Mouse (Mus musculus) left cerebral cortex, adult 2 months (tissue): ENCODE results near the gene H2-Ke6. TPM values are rescaled to one million over a fixed set of nuclear protein-coding genes. Genes with fewer than 3 reads are reported as not detected.

Source experiments
- DNase-seq, 2 experiments: peaks; one replicate each; pipeline ENCODE4 v3.0.0; 2021 to 2022; ENCODE audit warnings: low spot score in 2 of 2, mixed read lengths in 1 of 2; ENCODE audit errors: extremely low spot score in 1 of 2
- H3K27ac ChIP-seq: fragments of 200-600 bp; 2 replicates; pipeline ENCODE4 v1.8.1; 2022
- H3K4me3 ChIP-seq: fragments of 200-600 bp; 2 replicates; pipeline ENCODE4 v1.8.1; 2022
- CTCF ChIP-seq: fragments of 200-600 bp; IDR thresholded peaks from 2 replicates; pipeline ENCODE4 v1.8.1; 2022; ENCODE audit warnings: antibody characterized with exemption, mild to moderate bottlenecking, moderate library complexity
- intact Hi-C: fragments of 180-260 bp; cut with DNase I; formaldehyde crosslinking; loops from one replicate; pipeline ENCODE4 v1.15.1; 2025
- total RNA-seq, 2 experiments: library from RNA; stranded (reverse); gene quantifications; 2 replicates each; pipeline ENCODE4 v1.2.3; 2021

Gene H2-Ke6
- total RNA-seq, 2 experiments from 2014 or later: 34.4 to 41.2 TPM

GRCm38 (mm10) chr17:34028501-34029149 lies 765 bp upstream of the H2-Ke6 start:
- Histone ChIP-seq H3K4me3 (no peak overlapping the region), H3K27ac (no peak overlapping the region)
- TF ChIP-seq CTCF: no peak
- no peak for DNase-seq
- intact Hi-C loops: no loop called here

GRCm38 (mm10) chr17:34026917-34027655 lies 774 bp downstream of the H2-Ke6 start:
- H3K27ac ChIP-seq: peak overlapping the region; percentile 76
- H3K4me3 ChIP-seq: peak overlapping the region; percentile 73
- no peak for TF ChIP-seq CTCF
- DNase-seq: no peak
- intact Hi-C loops: no loop called here

- DNase-seq: no peak
- Histone ChIP-seq H3K27ac (no peak overlapping the region), H3K4me3 (no peak overlapping the region)
- no peak for TF ChIP-seq CTCF
- intact Hi-C loops: no loop called here
Measured at GRCm38 (mm10) chr17:34026221-34026620, 1.6 kb downstream of the H2-Ke6 start.

DNA sequence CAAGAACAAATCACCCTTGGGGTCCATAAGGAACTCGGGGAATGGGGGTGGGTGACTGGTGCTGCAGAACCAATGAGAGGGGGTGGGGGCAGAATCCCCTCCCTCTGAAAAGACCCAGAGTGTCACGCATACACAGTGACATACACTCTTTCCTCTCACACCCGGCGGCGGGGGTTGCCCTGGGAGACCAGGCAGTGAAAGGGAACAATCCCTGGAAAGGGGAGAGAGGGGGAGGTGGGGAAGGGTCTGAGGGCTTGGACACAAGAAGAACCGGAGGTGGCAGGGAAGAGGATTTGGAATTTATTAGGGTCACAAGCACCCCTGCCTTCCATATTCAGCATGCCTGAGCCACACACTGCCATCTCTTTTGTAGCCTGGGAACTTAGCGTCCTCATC lies 2.1 kb downstream of the H2-Ke6 start:
- DNase-seq: no peak
- no peak overlapping the region for H3K27ac ChIP-seq
- intact Hi-C loops: no loop called here
- H3K4me3 ChIP-seq: no peak overlapping the region
- no peak for TF ChIP-seq CTCF

GRCm38 (mm10) chr17:34024861-34025755 lies 2.8 kb downstream of the H2-Ke6 start:
- no peak for TF ChIP-seq CTCF
- intact Hi-C loops: no loop called here

DNA sequence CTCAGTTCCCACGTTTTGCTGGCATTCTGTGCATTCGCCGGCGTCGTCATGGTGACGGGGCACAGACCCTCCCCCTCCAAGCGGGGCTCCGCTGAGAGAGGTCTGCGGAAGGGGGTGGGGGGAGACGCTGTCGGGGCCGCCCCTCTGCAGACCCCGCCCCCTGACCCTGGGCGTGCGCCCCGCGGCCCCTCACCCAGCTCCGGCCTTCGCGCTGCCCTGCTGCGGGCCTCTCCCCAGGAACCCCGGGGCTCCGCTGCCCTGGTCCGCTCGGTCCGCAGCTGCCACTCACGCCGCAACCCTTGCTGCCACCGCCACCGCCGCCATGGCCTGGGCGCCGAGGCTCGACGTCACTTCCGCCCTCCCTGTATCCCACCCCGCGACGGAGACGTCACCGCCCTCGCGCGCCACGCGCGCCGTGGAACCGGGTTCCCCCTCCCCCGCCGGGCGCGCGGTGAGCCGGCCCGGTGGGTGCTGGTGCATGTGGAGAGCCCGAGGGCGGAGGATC lies 3.5 kb downstream of the H2-Ke6 start, which contains the start of gene Ring1:
Gene Ring1, minus strand, starts transcription at position 364 of the 505 bp plus-strand sequence.
- peak; percentile 90 to 93 for DNase-seq
- TF ChIP-seq CTCF: no peak
- Histone ChIP-seq H3K27ac (peak within 1 kb of the TSS; percentile 99), H3K4me3 (peak within 1 kb of the TSS; percentile 95)
- intact Hi-C loops: no loop called here

More at GRCm38 (mm10) chr17:34024861-34025755, 2.8 kb downstream of the H2-Ke6 start:
- no peak for DNase-seq
- peak overlapping the region; percentile 95 for H3K4me3 ChIP-seq
- H3K27ac ChIP-seq: peak overlapping the region; percentile 99

DNA sequence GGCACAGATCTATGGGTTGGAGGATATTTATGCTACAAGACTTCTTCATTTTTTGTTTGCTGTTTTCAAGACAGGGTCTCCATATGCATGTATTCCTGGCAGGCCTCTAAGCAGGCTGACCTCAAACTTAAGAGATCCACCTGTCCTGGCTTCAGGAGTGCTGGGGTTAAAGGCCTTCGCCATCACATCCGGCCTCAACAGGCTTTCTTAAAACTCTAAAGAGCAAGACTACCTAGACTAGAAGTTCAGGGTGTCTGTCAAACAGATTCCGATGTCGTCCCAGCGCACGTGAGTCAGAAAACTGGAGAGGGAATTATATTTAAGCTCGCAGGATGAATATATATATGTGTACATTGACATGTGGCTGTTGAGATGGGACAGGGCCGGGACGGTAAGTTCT lies 4.2 kb downstream of the H2-Ke6 start:
- H3K27ac ChIP-seq: peak overlapping the region; percentile 99
- peak overlapping the region; percentile 95 for H3K4me3 ChIP-seq
- TF ChIP-seq CTCF: no peak
- intact Hi-C loops: no loop called here
- DNase-seq: no peak

DNA sequence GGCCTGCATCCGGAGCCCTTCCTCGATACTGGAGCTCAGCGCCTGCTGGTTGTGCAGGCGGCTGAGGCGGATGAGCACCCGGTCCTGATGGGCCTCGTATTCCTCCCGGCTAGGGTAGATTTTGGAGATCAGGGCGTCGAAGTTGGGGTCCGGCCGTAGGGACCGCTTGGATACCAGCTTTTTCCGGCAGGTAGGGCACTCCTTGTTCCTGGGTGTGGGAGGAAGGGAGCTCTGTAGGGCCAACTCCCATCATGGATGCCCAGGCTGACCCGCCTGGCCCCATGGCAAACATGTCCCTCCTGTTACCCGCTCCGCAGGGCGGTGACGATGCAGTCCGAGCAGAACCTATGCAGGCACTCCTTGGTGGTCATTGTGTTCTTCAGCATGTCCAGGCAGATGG lies 4.9 kb downstream of the H2-Ke6 start:
- Histone ChIP-seq H3K4me3 (no peak overlapping the region), H3K27ac (no peak overlapping the region)
- no peak for DNase-seq
- TF ChIP-seq CTCF: no peak
- intact Hi-C loops: no loop called here

DNA sequence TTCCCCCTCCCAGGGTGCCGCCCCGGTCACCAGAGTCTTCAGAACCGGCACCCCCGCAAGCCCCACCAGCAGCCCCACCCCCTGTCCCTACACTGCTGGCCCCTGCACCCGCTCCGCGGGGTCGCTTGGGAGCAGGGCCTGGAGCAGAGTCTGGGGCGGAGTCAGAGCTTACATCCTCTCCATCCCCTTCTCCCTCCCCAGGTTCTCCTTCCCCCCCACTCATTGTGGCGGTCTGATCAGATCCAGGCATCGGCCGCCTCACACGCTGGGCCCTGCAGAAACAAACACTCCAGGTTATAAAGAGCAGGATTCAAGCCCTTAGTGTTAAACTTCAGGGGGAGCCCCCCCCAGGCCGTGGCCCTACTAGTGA lies 5.5 kb downstream of the H2-Ke6 start:
- no peak overlapping the region for H3K27ac ChIP-seq
- no peak for TF ChIP-seq CTCF
- intact Hi-C loops: no loop called here
- no peak for DNase-seq
- no peak overlapping the region for H3K4me3 ChIP-seq

DNA sequence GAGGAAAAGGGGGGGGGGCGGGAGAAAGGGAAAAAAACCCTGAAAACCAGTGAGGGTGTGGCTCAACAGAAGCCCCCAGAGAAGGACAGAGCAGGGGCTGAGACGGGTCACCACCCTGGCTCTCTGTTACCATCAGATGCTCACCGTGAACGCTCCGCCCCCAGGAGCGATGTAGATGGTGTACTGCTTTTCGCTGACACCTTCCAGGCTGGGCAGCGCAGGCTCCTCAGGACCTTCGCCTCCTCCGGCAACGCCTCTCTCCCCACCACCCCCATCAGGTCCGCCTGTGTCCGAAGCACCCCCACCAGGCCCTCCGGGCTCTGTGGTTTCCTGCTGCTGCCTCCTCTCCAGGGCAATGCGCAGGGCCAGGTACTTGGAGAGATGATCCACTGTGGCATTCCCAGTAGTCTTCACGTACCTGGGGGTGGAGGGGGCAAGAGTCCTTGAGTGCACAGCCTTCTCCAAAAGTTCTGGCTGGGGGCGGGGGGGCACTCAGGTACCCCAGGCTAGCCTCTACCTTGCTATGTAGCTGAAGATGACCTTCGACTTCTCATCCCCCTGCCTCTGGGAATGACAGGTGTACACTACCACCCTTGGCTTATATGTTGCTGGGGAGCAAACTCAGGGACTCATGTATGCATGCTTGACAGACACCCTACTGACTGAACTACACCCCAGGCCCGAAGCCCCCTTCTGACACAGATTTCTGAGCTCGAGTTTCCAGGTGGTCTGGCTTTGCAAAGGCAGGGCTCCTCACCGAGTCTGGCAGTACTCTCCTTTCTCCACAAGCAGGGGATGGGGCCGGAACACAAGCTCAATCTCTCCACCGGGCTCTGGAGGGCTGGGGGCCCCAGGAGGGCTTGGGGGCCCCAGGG lies 6.1 kb downstream of the H2-Ke6 start:
- no peak for TF ChIP-seq CTCF
- H3K27ac ChIP-seq: no peak overlapping the region
- no peak for DNase-seq
- intact Hi-C loops: loop anchor here (1.0 kb wide), 1 partner anchor 62 kb away; no protein-coding TSS in a partner anchor
- no peak overlapping the region for H3K4me3 ChIP-seq

DNA sequence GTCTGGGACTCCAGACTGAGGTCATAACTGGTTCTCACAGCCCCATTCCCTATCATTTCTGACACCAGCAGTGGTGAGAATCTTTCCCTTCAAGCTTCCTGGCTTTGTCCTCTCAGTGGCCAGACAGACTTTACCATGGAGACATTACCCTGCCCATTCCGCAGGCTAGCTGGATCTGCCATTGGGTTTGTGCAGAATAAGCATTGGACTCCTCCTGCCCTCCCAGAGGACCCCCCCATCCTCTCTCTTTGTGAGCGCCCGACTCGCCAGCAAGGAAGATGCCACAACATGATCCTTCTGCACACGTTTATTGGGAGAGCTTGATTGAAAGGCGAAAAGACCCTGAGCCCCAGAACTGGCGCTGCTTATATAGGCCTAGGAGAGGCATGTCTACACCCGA lies 14.4 kb downstream of the H2-Ke6 start:
- intact Hi-C loops: no loop called here
- no peak for TF ChIP-seq CTCF
- no peak for DNase-seq
- H3K27ac ChIP-seq: no peak overlapping the region
- H3K4me3 ChIP-seq: no peak overlapping the region
